Mouse (Mus musculus): Measurements from ENCODE around the gene Psme4. TPM values are rescaled to one million over a fixed set of nuclear protein-coding genes. Genes with fewer than 3 reads are reported as not detected.

The Psme4 gene
- total RNA-seq (2023), result 10 to 100 TPM; 50.8 to 53.7 TPM

GRCm38 (mm10) chr11:30771267-30771903 is at the start of gene Psme4:
Psme4 (plus strand) TSS chr11:30771726.

DNA sequence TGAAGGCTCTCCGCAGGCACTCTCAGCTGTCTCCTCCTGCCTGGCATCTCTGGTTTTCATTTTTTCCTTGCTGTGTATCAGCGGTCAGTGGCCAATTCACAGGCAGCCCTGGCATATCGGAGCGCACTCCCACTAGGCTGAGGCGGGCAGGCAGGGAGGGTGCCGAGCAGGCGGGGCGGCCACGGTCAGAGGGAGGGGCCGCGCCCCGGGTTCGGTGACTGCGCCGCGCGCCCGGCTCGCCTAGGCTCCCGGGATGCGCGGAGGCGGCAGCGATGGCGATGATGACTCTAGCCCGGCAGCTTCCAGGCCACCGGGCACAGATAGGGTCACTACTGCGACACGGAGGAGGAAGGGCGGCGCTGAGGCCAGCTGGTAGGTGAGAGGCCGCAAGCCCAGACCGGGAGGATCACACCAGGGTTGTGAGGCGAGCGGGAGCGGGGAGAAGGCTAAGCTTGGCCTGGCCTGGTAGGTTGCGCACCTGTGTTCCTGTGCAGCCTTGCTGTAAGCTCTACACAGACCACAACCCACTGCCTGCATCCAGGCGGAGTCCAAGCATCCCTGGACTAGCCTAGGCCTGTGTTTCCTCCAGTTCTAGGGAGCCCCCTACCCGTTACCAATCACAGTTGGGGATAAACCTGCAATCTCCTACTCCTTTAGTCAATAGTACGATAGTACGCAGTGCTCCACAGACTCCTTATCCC is 113.8 kb downstream of the Psme4 start, which contains the start of the genes Gpr75 and Asb3:
Gpr75 (plus strand) TSS at position 188 of the 701 bp plus-strand sequence.
Asb3 (plus strand) TSS at position 246 of the 701 bp plus-strand sequence.

Other genes with a start within 250 kb of the Psme4 start
- gene Acyp2, start 122.1 kb upstream of the Psme4 start, total RNA-seq (2023), result 1 to 10 TPM in 1 of 2 experiments, under 1 TPM in 1; 0.66 to 1.1 TPM
- gene Gpr75, start 113.6 kb downstream of the Psme4 start, total RNA-seq (2023), result under 1 TPM in 1 of 2 experiments, not detected in 1; 0.13 TPM
- 10 to 100 TPM in 1 of 2 experiments, 1 to 10 TPM in 1; 8.3 to 11.5 TPM for gene Asb3, start 113.7 kb downstream of the Psme4 start, total RNA-seq (2023)
- gene Erlec1, start 182.6 kb downstream of the Psme4 start, total RNA-seq (2023), result 10 to 100 TPM; 16.4 to 23.7 TPM
- gene Chac2, start 214.6 kb downstream of the Psme4 start, total RNA-seq (2023), result 1 to 10 TPM; 4.5 to 4.9 TPM

All from neutrophil, adult 83 days (primary cell).